Comparison of ENCODE assay signal across 9 mouse cellular contexts in the genomic region with DNA sequence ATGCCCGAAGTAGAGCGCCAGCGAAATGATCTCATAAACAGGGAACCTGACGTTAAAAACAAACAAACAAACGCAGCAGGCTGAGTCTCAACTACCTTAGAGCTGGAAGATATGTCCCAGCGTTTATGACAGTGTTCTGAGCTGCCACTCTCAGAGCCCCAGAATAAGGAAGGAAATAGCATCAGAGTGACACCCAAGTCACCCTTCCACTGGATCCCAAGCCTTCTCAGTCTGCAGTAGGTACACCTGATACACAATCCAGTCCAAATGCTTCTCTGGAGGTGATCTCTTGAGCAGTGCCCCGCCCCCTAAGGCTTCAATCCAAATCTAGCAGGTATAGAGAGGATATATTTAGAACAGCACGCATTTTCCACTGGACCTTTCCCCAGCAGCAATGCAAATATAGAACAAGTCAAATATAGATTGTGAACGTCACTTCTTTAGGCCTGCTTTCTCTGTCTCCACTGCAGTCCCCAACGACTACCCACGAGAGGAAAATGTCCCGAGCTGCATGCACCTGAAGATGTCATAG. TPM values are rescaled to one million over a fixed set of nuclear protein-coding genes. Genes with fewer than 3 reads are reported as not detected.
DNase-seq lines count a peak whose midpoint lies in the region; ATAC-seq and TF ChIP-seq lines count a peak whose summit lies in the region.
"Had no signal": no experiment of that assay in that cellular context is flagged by ENCODE, and none has a peak within 500 bp of the region (broad histone marks: within the 10 kb centered on the region; RNA-seq: fewer than 3 reads in every experiment).

No protein-coding gene starts in this region.

- no peak for DNase-seq in heart, embryonic 10.5 days (ENCODE audit: low spot score)
- no peak for DNase-seq in heart, adult 8-10 months (ENCODE audit: low spot score)
- DNase-seq in c-Kit-positive CD71-positive TER-119-positive erythroid progenitor cells, embryonic 14.5 days (ENCODE audit: low spot score): peak; percentile 13
- no peak for DNase-seq in forebrain, postnatal 0 days
- no peak for DNase-seq in kidney, postnatal 0 days (ENCODE audit: low spot score)
- DNase-seq in midbrain, embryonic 11.5 days (ENCODE audit: low spot score, missing footprints): peak; percentile 85
- no peak for DNase-seq in ovary, postnatal 10 days (ENCODE audit: low spot score)

- no peaks in the 10 kb centered on the region for H3K9me3 ChIP-seq in heart, embryonic 10.5 days
- no peaks in the 10 kb centered on the region for H3K9me3 ChIP-seq in forebrain, postnatal 0 days (ENCODE audit: low read length)
- no peaks in the 10 kb centered on the region for H3K9me3 ChIP-seq in kidney, postnatal 0 days (replicated peaks; ENCODE audit: low read length)
- no peaks in the 10 kb centered on the region for H3K9me3 ChIP-seq in midbrain, embryonic 11.5 days (ENCODE audit: control insufficient read depth, low read length)

- H3K9ac ChIP-seq in forebrain, postnatal 0 days: no peak overlapping the region
- H3K9ac ChIP-seq in kidney, postnatal 0 days (ENCODE audit: low read depth, low read length): no peak overlapping the region
- peak overlapping the region; percentile 39; the same call in 1 of the 2 replicates for H3K9ac ChIP-seq in midbrain, embryonic 11.5 days (ENCODE audit: low read length)

- peak overlapping the region; percentile 82 for H3K4me3 ChIP-seq in heart, embryonic 10.5 days
- H3K4me3 ChIP-seq in forebrain, postnatal 0 days (ENCODE audit: low read depth, low read length): peak overlapping the region; percentile 90; the same call in 1 of the 2 replicates
- peak overlapping the region; percentile 80 for H3K4me3 ChIP-seq in kidney, postnatal 0 days (replicated peaks; ENCODE audit: low read depth, low read length)
- H3K4me3 ChIP-seq in midbrain, embryonic 11.5 days (ENCODE audit: low read depth, low read length): peak overlapping the region; percentile 80

- WGBS in heart, embryonic 10.5 days: 36% methylated on average over 12 of the region's 12 CpGs
- WGBS in forebrain, postnatal 0 days: 36% methylated on average over 12 of the region's 12 CpGs
- WGBS in kidney, postnatal 0 days: 35% methylated on average over 12 of the region's 12 CpGs
- 49% methylated on average over 12 of the region's 12 CpGs for WGBS in midbrain, embryonic 11.5 days

- H3K4me2 ChIP-seq in forebrain, postnatal 0 days (ENCODE audit: low read depth): peak overlapping the region; percentile 95
- H3K4me2 ChIP-seq in kidney, postnatal 0 days (ENCODE audit: low read length): peak overlapping the region; percentile 96
- H3K4me2 ChIP-seq in midbrain, embryonic 11.5 days: peak overlapping the region; percentile 45

- no peak for TF ChIP-seq CTCF in forebrain, postnatal 0 days (IDR thresholded peaks at IDR 0.05; ENCODE audit: low read depth)
- no peak for TF ChIP-seq CTCF in kidney, postnatal 0 days (IDR thresholded peaks at IDR 0.05; ENCODE audit: low read depth)

- peaks cover 25% of the 10 kb centered on the region for H3K4me1 ChIP-seq in heart, embryonic 10.5 days
- peaks cover 5% of the 10 kb centered on the region for H3K4me1 ChIP-seq in forebrain, postnatal 0 days (ENCODE audit: insufficient read depth)
- peaks cover 14% of the 10 kb centered on the region for H3K4me1 ChIP-seq in kidney, postnatal 0 days (replicated peaks; ENCODE audit: insufficient read depth, low read length)
- H3K4me1 ChIP-seq in midbrain, embryonic 11.5 days (ENCODE audit: control insufficient read depth, insufficient read depth, low read length): peaks cover 21% of the 10 kb centered on the region

- H3K36me3 ChIP-seq in heart, embryonic 10.5 days: no peaks in the 10 kb centered on the region
- no peaks in the 10 kb centered on the region for H3K36me3 ChIP-seq in forebrain, postnatal 0 days (ENCODE audit: insufficient read depth)
- no peaks in the 10 kb centered on the region for H3K36me3 ChIP-seq in kidney, postnatal 0 days (ENCODE audit: insufficient read depth, low read length)
- no peaks in the 10 kb centered on the region for H3K36me3 ChIP-seq in midbrain, embryonic 11.5 days (ENCODE audit: control insufficient read depth, insufficient read depth, low read length)

- no peaks in the 10 kb centered on the region for H3K27me3 ChIP-seq in heart, embryonic 10.5 days (ENCODE audit: insufficient read depth, poor library complexity, severe bottlenecking)
- H3K27me3 ChIP-seq in forebrain, postnatal 0 days (ENCODE audit: insufficient read depth, low read length): no peaks in the 10 kb centered on the region
- H3K27me3 ChIP-seq in kidney, postnatal 0 days (ENCODE audit: insufficient read depth, low read length): no peaks in the 10 kb centered on the region
- H3K27me3 ChIP-seq in midbrain, embryonic 11.5 days (ENCODE audit: control insufficient read depth, insufficient read depth, low read length): no peaks in the 10 kb centered on the region
- H3K27me3 ChIP-seq: Patski had no signal

- ATAC-seq in forebrain, postnatal 0 days: no peak
- ATAC-seq in kidney, postnatal 0 days (replicated peaks; ENCODE audit: low FRiP score, low read depth): no peak
- ATAC-seq in midbrain, embryonic 11.5 days (ENCODE audit: low FRiP score): 0 out of 2 replicates have a peak, but pooled peaks have one; percentile 0
- no peak for ATAC-seq in inflammation-experienced regulatory T-cells, adult 6 months

- H3K27ac ChIP-seq in heart, embryonic 10.5 days: peak overlapping the region; percentile 98
- H3K27ac ChIP-seq in forebrain, postnatal 0 days (ENCODE audit: low read depth, low read length): peak overlapping the region; percentile 84; the same call in 1 of the 2 replicates
- H3K27ac ChIP-seq in kidney, postnatal 0 days: no peak overlapping the region
- H3K27ac ChIP-seq in midbrain, embryonic 11.5 days (ENCODE audit: low read depth, low read length): no peak overlapping the region

RNA-seq across cellular contexts. Expression of a gene that starts 0.8 kb away (rescaled TPM):
- polyA plus RNA-seq in heart, embryonic 10.5 days (2016; fragmentation: Nextera tagmentation; extraction: Ambion mirVana): 4.3 and 6.2 TPM in 2 replicates
- total RNA-seq in heart, adult 8-10 months (2022): 1 to 10 TPM; 6.7 to 9.7 (median 7.7) TPM
- 10.9 and 15.1 TPM in 2 replicates for total RNA-seq in forebrain, postnatal 0 days (2014; rRNA removed)
- polyA plus RNA-seq in forebrain, postnatal 0 days (2015; fragmentation: Nextera tagmentation; extraction: Ambion mirVana): 1.4 and 2.2 TPM in 2 replicates
- 2.1 and 2.3 TPM in 2 replicates for polyA plus RNA-seq in kidney, postnatal 0 days (2015; fragmentation: Nextera tagmentation; extraction: Ambion mirVana)
- polyA plus RNA-seq in midbrain, embryonic 11.5 days (2014; fragmentation: Nextera tagmentation; extraction: Ambion mirVana): 6.9 and 8.0 TPM in 2 replicates
- polyA plus RNA-seq in inflammation-experienced regulatory T-cells, adult 6 months (2017; shearing (Covaris generic)): 1 to 10 TPM in 2 of 3 experiments, under 1 TPM in 1; 0.21 to 1.1 (median 1.1) TPM

RNA-seq across cellular contexts. Expression of a gene that starts 0.9 kb away (rescaled TPM):
- polyA plus RNA-seq in heart, embryonic 10.5 days (2016; fragmentation: Nextera tagmentation; extraction: Ambion mirVana): 10.8 and 13.7 TPM in 2 replicates
- total RNA-seq in heart, adult 8-10 months (2022): 1 to 10 TPM; 3.7 to 5.8 (median 4.0) TPM
- total RNA-seq in forebrain, postnatal 0 days (2014; rRNA removed): 6.8 and 9.0 TPM in 2 replicates
- polyA plus RNA-seq in forebrain, postnatal 0 days (2015; fragmentation: Nextera tagmentation; extraction: Ambion mirVana): 4.8 and 6.4 TPM in 2 replicates
- polyA plus RNA-seq in kidney, postnatal 0 days (2015; fragmentation: Nextera tagmentation; extraction: Ambion mirVana): 10.3 and 10.5 TPM in 2 replicates
- 13.2 and 15.0 TPM in 2 replicates for polyA plus RNA-seq in midbrain, embryonic 11.5 days (2014; fragmentation: Nextera tagmentation; extraction: Ambion mirVana)
- not detected for polyA plus RNA-seq in inflammation-experienced regulatory T-cells, adult 6 months (2017; shearing (Covaris generic))

RNA-seq across cellular contexts. Expression of a gene that starts 4.9 kb away (rescaled TPM):
- not detected in 2 replicates for polyA plus RNA-seq in heart, embryonic 10.5 days (2016; fragmentation: Nextera tagmentation; extraction: Ambion mirVana)
- not detected for total RNA-seq in heart, adult 8-10 months (2022)
- not detected in 2 replicates for total RNA-seq in forebrain, postnatal 0 days (2014; rRNA removed)
- not detected in 2 replicates for polyA plus RNA-seq in forebrain, postnatal 0 days (2015; fragmentation: Nextera tagmentation; extraction: Ambion mirVana)
- polyA plus RNA-seq in kidney, postnatal 0 days (2015; fragmentation: Nextera tagmentation; extraction: Ambion mirVana): not detected in 2 replicates
- not detected in 2 replicates for polyA plus RNA-seq in midbrain, embryonic 11.5 days (2014; fragmentation: Nextera tagmentation; extraction: Ambion mirVana)
- polyA plus RNA-seq in inflammation-experienced regulatory T-cells, adult 6 months (2017; shearing (Covaris generic)): not detected
- polyA plus RNA-seq: Patski had no signal

Comparison
In these comparisons a context has a peak if more than half of its experiments do, and no peak if none do; other contexts are left out.
1. DNase-seq: peak in c-Kit-positive CD71-positive TER-119-positive erythroid progenitor cells, embryonic 14.5 days (single experiment) and midbrain, embryonic 11.5 days (single experiment); none in heart, embryonic 10.5 days (single experiment), heart, adult 8-10 months (single experiment), forebrain, postnatal 0 days (single experiment), kidney, postnatal 0 days (single experiment) and ovary, postnatal 10 days (single experiment).
2. H3K27ac ChIP-seq: peak in heart, embryonic 10.5 days (single experiment) and forebrain, postnatal 0 days (single experiment); none in kidney, postnatal 0 days (single experiment) and midbrain, embryonic 11.5 days (single experiment).
3. H3K4me2 ChIP-seq: peak in every context shown above with its lines; median percentile 96 in kidney, postnatal 0 days; 95 in forebrain, postnatal 0 days; 45 in midbrain, embryonic 11.5 days.
4. Peak in every context shown above with its lines, with median percentiles within 50 percentile points of each other: H3K4me3 ChIP-seq.